Mouse (Mus musculus): ENCODE results near the gene Olfr12. TPM values are rescaled to one million over a fixed set of nuclear protein-coding genes. Genes with fewer than 3 reads are reported as not detected.

Olfr12 gene
- total RNA-seq (2021) = not detected

DNA sequence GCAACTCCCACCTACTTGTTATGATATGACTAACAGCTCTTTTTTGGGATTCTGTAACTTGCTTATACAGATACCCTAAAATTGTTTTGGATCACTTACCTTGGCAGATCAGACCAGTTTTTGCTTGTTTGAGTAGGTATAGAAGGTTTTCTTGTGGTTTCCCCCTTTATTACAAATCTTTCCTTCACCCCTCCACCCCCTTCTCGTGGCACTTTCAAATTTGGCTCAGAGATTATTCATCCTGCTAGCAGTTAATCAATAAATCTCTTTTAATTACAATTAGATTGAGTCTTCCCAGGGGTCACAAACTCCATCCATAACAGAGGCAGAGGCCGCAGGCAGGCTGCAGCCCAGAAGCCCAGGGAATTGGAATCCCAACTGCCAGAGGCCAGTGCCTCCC is at the start of gene Olfr12:
TSS of gene Olfr12 (plus strand) at position 301 of the 400 bp plus-strand sequence.
- no peak for DNase-seq

DNA sequence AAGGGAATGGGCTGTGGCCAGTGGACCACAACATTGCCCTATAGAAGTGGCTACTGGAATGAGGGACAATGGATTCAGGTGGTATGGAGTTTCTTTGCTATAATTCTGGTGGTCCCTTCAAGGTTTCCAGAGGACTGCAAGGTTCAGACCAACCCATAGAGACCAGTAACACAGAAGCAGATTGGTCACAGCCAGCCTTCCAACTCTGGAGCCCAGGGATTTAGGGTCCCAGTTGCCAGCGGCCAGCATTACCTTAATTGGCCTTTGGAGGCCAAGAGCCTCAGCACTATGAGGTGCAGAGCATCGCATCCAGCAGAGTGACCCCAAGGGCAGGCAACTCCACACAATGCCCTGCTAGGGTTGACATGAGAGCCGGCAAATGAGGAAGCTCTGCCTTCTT is 46.6 kb upstream of the Olfr12 start, which contains the start of gene Olfr1413:
TSS of gene Olfr1413 (plus strand) at position 301 of the 400 bp plus-strand sequence.
- no peak for DNase-seq

DNA sequence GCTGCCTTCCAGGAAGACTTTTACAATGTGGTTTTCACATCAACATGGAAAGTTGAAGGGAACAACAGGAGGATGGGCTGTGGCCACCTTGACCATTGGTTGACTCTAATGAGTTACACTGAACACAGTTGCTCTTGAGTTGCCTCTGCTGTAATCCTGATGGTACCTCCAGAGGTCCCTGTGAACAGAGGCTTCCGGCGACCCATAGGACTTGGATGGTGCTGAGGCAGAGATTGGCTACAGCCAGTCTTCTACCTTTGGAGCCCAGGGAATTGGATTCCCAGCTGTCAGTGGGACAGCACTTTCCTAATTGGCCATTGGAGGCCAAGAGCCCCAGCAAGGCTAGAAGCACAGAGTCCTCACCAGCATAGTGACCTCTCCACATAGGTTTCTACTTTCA is 32.1 kb upstream of the Olfr12 start, which contains the start of gene Olfr1412:
TSS of gene Olfr1412 (plus strand) at position 301 of the 400 bp plus-strand sequence.
- no peak for DNase-seq

DNA sequence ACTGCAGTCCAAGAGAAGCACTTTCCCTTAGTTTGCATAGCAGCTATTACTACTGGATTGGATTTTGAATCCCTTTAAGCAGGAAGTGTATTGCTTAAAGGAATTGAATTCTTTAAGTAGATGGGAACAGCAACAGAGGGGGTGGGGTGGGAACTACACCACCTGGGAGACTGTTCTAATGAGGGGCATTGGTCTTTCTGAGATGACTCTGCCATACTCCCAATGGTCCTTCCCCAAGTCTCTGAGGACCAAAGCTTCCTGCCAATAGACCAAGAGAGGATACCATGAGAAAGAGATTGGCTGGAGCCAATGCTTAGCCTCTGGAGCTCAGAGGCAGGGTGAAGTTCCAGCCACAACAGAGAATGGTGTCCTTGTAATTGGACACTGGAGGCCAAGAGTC is 23.5 kb upstream of the Olfr12 start, which contains the start of gene Olfr1411:
TSS of gene Olfr1411 (plus strand) at position 301 of the 400 bp plus-strand sequence.
- DNase-seq = no peak

DNA sequence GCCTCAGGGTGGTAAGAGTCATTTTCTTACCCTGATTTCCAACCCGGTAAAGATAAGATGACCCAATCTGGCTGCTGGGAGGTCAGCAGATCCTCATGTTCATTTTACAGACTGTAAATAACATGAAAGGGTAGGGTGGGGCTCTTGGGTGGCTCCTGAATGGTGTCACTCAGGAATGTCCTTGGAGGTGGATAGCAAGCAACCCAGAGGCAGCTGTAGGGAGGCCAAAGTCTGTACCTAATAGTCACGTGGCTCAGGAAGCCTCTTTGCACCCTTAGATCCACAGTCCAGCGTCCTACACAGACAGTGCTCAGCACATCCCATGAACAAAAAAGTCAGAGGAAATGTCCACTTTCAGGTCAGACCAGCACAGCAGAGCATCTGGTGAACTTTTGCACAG is 21.6 kb upstream of the Olfr12 start:
- DNase-seq = no peak

DNA sequence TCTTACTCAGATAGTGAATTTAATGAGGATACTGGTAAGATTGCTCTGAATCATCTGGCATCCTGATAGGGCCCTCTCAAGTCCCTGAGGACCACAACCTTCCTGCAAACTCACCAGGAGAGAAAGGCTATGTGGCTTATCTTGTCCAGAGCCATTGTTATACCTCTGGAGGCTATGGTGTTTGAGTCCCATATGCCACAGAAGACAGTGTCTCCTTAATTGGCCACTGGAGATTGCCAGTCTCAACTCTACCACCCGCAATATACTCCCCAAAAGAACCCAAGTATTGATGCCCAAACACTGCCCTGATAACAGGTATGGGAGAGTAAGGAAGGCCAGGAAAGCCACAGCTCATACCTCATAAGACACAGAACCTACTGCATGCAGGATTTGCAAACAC is 12.1 kb upstream of the Olfr12 start, which contains the start of gene Olfr1410:
TSS of gene Olfr1410 (plus strand) at position 301 of the 400 bp plus-strand sequence.
- no peak for DNase-seq

DNA sequence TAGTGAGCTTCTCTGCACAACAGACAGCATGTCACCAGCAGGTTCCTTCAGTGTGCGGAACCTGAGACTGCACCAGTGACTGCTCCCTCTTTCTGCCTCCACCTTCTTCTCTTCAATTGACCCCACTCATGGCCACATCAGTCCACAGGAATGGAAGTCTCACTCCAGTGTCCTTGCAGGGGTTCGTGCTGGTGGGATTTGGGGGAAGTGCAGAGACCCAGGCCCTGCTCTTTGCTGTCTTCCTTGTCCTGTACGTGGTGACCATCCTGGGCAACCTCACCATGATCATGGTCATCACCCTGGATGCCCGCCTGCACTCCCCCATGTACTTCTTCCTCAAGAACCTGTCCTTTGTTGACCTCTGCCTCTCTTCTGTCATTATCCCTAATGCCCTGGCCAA is 9.9 kb upstream of the Olfr12 start:
- no peak for DNase-seq

DNA sequence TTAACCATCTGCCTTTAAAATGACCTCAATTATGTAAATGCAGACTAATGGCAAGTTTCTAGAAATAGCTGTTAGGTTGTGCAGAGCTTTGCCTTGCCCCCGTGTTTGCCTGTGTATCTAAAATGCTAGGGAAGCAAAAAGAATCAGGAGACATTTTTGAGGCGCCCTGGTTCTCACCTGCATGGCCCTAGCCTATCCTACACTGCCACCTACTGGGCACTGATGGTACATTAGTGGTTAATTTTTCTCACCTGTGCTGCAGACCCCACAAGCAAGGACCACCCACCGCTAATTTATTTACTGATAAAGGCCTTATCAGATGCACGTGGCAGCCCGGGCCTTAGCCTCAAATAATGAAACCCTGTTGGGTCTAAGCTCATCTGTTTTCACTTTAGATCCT is 6.6 kb upstream of the Olfr12 start:
- peak; percentile 62 for DNase-seq

DNA sequence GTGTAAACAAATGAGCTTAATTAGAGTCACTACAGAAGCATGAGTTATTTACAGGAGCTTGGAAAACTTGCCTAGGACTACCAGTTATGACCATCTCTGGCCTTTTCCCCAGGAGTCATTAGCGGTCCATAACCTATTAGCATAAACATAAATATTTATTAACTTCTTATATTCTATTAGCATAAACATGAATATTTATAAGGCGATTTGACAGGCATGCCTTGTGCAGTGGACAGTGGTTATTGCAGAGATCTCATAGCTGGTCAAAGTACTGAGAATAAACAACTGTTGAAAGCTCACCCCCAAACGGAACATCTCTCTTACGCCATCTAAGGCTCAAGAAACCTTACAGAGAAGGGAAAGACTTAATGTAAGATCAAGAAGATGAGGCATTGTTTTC is 4.4 kb upstream of the Olfr12 start:
- no peak for DNase-seq

DNA sequence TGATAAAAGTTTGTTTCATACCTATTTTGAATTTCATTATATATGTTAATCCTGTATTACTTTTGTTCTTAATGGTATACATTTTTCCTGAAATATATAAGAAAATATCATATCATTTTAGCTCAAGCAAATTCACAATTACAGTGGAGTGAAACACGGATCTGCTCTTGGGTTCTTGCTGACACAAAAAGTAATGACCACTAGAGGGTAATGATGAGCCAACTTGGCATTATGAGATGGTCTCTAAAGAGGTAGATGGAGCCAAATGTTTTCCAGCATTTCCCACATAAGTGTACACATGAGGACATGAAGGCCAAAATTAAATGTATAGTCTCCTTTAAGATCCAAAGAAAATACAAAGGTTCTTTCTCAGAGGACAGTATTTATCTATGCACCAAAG is 3.1 kb upstream of the Olfr12 start:
- no peak for DNase-seq

DNA sequence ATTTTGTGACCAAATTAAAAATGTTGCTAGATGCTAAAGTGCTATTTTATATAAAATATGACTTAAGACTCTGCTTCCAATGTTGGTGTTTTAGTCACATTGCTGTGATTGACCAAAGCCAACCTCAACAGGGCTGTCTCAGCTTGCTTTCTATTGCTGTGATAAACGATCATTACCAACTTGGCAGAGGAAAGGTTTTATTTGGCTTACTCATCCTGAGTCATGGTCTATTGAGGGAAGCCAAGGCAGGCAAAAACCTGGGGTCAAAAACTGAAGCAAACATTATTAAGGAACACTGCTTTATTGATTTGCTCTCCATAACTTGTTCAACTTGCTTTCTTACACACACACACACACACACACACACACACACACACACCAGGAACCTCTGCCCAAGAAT is 1.5 kb upstream of the Olfr12 start:
- no peak for DNase-seq

DNA sequence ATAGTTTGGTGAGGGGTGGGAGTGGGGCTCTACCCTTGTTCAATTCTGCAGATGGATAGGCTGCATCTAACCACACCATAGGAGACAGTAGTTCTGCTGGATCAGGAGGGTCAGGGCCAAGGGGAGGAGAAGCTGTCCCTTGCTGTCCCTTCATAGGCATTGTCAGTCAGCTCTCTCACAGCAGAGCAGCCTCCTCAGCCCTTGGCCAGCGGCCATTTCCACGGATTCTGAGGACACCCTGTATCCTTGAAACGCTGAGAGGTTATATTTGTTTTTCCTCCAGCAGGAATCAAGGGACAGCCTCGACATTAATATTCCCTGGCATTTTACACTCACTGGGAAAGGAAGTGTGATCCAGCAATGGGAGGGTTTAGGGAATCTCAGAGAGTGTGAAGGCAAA is 772 bp downstream of the Olfr12 start:
- DNase-seq = no peak

DNA sequence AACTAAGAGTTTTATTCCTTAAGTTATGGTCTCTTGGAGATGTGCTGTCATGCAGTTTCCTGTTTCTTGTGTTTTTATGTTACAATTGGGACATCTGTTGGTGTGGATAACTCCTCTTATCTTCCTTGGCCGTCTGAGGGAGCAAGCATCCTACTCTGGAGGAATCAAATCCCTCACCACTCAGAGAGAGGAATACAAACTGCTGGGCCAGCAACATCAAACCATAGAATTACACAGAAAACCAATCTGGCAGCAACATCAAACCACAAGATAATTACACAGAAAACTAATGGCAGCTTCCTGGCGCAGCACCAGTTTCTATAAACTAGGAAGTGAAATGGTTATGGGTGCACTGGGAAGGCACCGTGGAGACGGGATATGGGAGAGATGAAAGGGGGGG is 10.6 kb downstream of the Olfr12 start:
- DNase-seq = no peak

DNA sequence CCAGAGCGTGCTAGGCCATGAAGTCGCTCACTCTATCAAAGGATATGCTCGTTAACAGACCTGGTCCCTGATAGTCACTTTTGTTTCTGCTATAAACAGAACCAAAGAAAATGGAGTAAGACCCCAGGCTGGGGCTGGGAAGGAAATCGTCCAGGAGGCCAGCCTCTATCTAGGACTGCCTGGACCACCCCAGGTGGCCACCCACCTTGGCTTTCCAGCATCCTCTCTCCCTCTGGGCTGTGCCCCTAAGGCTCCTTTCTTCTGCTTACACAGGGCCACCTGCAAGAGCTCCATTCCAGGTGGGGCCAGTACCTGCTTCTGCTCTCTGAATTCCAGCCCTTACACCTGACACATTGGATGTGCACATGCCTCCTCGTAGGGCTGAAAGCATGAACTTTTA is 14.6 kb downstream of the Olfr12 start:
- no peak for DNase-seq

DNA sequence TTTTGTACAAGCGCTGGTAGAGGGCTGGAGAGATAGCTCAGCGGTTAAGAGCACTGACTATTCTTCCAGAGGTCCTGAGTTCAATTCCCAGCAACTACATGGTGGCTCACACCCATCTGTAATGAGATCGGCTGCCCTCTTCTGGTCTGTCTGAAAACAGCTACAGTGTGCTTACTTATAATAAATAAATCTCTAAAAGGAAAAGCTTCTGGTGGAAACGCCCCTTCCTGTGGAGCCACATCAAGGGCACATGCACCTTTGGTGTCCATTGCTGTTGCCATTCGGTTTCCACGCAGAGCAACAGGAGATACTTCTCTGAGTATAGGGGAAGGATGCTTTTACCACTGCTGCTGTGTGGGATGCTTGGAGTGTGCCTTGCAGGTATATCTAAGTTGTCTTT is 15.4 kb downstream of the Olfr12 start:
- no peak for DNase-seq

DNA sequence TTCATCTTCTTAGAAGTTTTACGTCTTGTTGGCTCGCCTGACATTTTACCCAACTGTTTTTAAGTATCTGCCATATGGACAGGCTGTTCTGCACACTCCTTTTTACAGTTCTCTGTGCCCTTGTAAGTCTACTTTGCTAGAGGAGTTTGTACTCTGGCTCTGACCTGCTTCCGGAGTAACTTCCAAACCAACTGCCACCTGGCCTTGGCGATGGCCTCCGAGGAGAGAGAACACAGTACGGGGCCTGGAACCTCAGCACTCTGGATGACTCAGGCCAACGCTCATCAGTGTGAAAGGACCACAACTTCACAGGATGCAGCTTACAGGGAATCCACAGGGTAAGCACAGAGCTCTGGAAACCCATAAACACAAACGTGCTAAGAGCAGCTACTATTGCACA is 16.1 kb downstream of the Olfr12 start:
- no peak for DNase-seq

DNA sequence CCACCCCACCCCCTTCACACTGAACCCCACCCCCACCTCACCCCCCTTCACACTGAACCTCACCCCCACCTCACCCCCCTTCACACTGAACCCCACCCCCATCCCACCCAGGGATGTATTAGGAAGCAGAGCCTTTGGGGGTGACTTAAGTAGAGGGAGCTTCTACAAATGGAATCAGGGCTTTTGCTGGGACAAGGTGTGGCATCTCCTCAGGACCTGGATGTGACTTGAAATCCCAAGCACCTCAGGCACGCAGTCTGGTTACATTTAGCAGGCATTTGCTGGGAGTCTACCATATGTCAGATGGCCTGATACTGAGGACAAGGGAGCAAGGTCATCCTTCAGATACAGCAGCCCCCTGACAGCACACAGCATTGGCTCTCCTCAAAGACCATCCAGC is 17.0 kb downstream of the Olfr12 start:
- DNase-seq = no peak

DNA sequence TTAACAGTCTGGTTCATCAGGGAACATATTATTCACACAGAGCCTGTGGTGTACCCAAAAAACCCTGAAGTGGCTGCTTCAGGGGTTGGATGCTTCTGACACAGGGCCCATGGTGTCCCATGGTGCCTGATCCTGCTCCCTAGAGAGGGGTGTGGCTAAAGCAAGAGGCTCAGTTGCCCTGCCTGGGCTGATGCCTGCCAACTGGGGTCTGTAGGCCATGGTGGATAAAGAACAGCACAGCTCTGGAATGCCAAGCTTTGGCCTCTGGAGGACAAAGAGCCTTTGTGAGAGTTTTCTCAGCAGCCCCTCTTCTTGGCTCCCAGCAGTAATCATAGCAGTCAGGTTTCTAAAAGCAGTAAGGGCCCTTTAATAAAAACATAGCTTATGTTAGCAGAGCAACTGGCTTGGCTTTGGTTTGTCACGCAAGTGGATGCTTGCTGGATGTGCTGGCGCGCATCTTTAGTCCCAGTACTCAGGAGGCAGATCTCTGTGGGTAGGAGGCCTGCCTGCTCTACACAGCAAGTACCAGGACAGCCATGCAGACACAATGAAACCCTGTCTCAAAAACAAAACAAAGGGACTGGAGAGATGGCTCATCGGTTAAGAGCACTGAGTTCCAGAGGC is 17.5 kb downstream of the Olfr12 start:
- DNase-seq = peak; percentile 5

DNA sequence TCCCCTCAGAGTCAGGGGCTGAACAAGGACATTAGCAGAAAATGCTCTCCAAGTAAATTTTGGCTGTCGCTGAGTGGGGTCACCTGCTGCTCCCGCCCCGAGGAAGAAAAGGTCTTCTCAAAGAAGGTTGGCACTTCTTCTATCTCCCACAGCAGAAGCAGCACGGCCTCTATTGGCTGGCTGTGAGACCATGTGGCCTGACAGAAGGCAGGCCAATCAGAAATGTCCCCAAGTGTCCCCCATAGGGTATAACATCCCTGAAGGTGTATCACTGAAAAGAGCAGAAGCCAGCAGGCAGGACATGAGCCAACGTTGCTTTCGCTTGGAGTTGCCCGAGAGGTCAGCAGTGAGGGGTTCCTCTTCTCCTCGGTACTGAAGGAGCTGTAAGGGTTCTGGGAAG is 18.4 kb downstream of the Olfr12 start:
- DNase-seq = peak; percentile 3

DNA sequence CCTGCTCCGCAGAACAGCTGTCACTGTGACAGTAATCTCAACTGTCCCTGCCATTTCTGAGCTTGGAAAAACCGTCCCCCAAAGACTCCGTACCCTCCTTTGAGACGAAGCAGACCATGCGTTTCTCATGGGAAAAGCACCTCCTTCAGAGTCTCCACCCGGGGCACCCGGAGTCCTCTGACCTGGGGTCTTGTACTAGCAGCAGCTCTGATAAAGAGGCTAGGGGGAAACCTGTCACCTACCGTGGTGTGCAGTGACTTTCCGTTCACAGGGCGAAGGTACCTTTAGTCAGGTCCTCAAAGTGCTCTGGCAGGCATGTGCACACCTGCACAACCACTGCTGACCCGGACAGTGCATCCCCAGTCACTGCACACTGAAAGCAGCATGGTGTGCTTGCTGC is 19.1 kb downstream of the Olfr12 start:
- no peak for DNase-seq

DNA sequence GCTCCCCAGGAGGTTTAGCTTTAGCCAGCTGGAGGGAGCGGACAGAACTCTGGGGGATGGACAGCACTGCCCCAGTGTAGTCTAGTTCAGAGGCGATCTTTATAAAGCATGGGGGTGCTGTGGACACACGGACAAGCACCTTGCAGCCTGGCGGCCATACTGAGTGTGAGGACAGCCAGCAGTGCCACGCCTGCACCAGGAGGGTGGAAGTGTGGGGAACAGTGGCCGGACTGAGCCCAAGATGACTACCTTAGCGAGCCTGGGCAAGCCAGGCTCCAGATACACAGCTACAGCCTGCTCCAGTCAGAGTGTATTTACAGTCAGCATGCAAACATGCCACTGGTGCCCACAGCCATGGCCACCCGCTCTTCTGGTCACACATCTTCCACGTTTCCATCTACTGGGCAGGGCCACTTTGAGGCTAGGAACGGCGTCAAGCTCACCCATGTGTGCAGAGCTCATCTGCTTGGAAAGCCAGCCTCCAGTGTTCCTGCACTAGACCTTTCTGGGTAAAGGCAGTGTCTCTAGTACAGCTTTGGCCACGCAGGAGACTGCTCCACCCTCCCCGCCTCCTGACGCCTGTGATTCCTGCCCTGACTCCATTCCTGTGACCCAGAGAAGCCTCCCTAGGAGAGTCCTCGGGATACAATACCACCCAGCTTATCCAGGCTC is 20.0 kb downstream of the Olfr12 start:
- peak; percentile 3 for DNase-seq

DNA sequence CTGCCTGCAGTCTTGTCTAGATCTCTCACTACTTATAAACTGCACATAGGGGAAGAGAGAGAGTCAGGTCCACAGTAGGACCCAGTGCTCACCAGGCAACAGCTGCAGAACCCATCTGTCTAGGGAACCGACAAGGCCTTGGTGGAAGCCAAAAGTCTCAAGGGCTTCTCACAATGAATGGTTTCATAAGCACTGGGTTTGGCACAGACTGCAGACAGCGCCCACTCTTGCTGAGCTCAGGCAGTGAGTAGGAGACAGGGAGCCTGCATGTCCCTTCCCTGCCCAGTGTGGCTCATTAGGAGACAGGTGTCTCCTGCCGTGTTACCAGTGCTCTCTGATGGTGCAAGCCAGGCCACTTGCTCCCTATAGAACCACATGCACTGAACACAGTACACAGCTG is 20.6 kb downstream of the Olfr12 start:
- DNase-seq = peak; percentile 3

DNA sequence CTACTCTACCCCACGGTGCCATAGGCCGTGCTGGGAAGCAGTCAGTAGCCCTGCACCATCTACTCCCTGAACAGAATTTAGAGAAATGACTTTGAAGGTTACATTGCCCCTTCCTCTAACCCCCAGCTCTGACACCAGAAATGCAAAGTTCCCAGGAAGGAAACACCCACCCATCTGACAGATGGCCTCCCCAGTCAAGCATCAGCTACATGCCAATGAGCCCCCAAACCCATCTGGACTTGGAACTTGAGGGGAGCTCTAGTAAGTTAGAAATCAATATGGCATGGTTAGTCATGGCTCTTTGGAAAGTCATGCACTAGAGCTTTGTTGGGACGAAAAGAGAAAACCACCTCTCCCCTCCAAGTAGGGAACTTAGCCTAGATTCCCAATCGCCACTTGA is 21.1 kb downstream of the Olfr12 start:
- peak; percentile 1 for DNase-seq

DNA sequence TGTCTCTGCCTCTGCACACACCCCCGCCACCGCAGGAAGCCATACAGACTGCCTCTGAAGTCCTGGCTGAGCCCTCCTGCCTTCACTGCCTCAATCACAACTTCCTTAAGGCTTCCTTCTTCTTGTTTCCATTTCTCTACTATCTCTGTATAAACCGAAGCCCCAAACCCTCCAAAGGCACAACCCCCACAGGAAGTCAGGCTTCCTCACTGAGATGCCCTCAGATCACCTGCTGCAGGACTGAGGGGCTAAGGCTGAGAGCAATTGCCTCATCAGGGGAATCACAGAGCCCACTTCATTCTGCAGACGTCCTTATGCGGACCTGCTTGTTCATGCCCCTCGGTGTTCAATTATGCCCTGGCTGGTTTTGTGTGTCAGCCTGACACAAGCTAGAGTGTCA is 22.8 kb downstream of the Olfr12 start:
- DNase-seq = no peak
